Mouse (Mus musculus): Measurements from ENCODE around the gene Snrnp200.
"Not testable (repeated sequence)": the region's sequence is repeated elsewhere in the genome, so short reads cannot be mapped to it uniquely, and the experiment has no call there.

Snrnp200 gene

DNA sequence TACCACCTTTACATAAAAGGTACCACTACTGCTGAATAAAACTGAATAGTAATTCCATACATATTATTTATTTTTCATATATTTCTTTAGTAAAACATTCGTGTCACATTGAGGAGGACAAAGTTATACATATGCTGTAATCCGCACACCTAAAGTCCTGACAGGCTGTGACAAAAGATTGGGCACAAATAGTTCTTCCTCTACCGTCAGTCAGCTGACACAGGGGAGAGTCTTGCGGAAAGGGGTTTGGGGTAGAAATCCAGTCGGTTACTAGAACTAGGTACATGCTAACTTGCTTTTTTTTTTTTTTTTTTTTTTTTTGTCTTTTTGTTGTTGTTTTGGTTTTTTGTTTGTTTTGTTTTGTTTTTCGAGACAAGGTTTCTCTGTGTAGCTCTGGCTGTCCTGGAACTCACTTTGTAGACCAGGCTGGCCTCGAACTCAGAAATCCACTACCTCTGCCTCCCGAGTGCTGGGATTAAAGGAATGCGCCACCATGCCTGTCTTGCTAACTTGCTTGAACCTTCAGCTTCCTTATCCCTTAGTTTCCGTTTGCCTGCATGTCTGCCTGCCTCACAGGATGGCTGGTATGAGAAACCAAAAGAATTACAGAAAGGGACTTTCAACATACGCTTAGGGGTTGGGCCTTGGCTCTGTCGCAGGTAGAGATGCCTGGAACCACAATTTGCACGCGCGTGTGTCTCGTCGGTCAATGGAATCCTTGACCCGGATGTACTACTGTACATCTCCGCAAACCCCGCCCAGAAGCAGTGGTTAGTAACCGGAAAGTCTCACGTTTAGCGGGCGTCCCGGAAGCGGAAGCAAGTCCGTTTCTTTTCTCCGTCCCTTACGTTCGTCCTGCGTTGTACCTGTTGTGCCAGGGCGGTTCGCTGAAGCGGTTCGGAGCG lies at the start of gene Snrnp200, which contains the start of gene 1810024B03Rik:
Gene Snrnp200 (plus strand): TSS at position 840 of the 905 bp plus-strand sequence.
Gene 1810024B03Rik (minus strand): TSS at position 734 of the 905 bp plus-strand sequence.
- DNase-seq: peak; percentile 97

DNA sequence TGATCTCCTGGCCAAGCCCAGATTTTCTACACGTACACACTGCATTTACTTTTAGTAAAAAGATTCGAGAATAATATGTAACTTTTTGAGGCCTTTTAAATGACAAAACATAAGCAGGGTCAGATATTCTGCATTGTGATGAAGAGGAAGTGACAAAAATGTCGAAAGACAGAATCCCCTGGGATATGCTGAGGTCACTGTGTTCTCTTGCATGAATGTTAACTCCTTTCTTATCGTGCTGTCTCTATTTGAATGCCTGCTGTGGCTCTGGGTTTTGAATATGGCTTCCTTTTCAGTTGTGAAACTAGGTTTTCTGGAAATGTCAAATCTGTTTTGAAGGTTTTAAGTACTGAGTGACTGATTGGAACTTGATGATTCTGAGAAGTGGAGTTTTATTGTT lies 42.5 kb upstream of the Snrnp200 start:
- DNase-seq: no peak

GRCm38 (mm10) chr2:127166261-127166660 lies 41.9 kb upstream of the Snrnp200 start:
- peak; percentile 59 for DNase-seq

DNA sequence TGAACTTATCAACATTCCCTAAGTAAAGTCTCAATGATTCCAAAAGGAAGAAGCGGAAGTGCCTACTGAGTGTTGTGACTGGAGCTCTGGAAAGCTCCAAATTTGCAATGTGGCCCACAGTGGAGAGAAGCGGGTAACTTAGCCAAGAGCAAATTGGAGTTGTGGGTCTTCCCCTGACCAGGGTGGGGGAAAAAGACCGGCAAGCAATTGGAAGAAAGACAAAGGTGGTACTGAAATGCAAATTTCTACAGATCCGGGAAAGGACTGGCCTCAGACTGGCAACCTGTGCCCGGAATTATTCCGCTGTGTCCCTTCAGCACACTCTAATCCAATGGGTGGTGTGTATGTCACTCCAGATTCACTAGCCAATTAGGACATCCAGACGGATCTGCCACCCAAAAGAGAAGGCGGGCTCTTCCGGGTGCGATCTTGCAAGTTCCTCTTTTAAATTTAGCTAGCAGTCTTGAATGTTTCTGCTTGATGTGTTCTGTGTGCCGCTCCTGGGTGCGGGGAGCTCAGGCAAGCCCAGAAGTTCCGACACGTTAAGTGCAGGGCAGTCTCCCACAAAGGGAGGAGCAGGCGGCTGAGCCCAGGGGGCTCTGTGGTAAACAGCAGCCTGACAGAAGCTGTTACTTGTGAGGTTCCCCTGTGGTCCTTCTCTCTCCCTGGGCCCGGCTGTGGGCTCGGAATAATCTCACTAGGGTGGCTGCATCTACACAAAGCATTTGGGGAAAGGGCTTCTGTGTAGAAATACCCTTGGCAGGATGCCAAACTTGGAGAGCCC lies 25.4 kb upstream of the Snrnp200 start:
- DNase-seq: peak; percentile 89

GRCm38 (mm10) chr2:127189574-127189973 lies 18.6 kb upstream of the Snrnp200 start:
- no peak for DNase-seq

GRCm38 (mm10) chr2:127204932-127205331 lies 3.3 kb upstream of the Snrnp200 start:
- peak; percentile 72 for DNase-seq

- not testable (repeated sequence) for DNase-seq
Observed at GRCm38 (mm10) chr2:127205936-127206335, 2.2 kb upstream of the Snrnp200 start.

- DNase-seq: no peak
Observed at GRCm38 (mm10) chr2:127206916-127207315, 1.3 kb upstream of the Snrnp200 start.

DNA sequence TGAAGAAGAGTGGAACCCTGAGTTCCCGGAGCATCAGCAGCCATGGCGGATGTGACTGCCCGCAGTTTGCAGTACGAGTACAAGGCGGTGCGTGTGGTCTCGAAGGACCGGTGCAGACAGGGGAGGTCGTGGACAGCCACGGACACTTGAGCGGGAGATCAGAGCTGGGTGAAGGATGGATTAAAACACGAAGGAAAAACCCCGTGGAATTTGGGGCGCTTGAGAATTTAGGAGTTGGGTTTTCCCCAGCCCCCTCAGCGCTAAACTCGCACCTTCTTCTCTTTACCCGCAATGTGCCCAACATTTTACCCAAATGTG lies 225 bp downstream of the Snrnp200 start:
- DNase-seq: no peak

GRCm38 (mm10) chr2:127210701-127211100 lies 2.5 kb downstream of the Snrnp200 start:
- no peak for DNase-seq

- no peak for DNase-seq
Observed at GRCm38 (mm10) chr2:127217746-127218145, 9.6 kb downstream of the Snrnp200 start.

DNA sequence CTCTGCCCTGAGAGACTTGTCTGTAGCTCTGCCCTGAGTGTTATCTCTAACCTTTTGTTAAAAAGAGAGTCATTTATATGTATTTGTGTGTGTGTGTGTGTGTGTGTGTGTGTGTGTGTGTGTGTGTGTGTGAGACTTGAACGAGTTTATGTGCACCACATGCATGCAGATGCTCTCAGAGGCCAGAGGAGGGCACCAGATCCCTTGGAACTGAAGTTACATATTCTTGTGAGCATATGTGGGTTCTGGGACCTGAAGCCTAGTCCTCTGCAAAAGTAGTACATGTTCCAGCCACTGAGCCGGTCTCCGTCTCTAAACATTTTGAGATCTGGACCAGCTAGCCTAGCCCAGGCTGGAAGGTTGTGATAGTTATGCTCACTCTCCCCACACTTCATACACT lies 17.1 kb downstream of the Snrnp200 start:
- no peak for DNase-seq

- peak; percentile 8 for DNase-seq
Observed at GRCm38 (mm10) chr2:127237897-127238610, 29.9 kb downstream of the Snrnp200 start.

DNA sequence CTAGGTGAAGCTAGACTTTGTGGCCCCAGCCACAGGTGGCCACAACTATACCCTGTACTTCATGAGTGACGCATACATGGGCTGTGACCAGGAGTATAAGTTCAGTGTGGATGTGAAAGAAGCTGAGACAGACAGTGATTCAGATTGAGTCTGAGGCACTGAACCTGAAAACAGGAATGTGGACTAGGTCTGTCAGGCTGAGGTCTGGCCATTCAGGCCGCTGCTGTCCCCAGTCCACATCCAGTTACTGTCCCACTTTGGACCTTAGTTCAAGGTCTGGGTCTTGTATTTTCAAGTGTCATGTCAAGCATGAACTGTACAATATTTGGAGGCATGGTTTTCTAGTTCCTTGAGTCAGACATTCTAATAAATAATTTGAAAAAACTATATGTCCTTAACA lies 31.9 kb downstream of the Snrnp200 start:
- DNase-seq: no peak

DNA sequence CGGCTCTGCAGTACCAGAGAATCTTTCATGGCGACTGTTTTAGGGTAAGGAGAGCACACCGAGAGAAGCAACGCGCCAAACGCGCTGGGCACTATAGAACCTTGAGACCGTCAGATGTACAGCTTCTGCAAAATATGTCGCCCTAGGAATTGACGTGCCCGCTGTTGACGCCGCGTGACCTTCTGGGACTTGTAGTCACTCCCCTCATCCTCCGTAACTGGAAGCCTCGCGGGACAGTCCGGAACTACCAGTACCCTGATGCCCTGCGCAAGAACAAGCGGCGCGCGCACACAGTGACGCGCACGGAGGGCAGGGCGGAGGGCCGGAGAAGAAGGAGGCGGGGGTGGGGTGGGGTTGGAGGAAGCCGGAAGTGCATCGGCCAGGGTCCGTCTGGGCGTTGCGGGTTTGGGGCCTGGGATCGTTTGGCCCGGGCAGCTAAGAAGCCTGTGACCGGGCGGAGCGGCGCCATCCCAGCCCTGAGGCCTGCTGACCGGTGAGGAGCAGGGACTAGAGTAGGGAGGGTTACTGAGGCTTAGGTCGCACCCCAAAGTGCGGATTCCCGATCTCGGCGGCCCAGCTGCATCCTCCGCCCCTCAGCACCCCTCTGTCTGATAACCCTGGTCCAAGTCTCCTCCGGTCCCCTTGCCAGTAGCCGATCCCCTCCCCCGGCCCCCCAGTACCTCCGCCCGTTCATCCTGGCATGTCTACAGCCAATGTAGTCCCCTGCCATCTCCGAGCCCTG lies 39.6 kb downstream of the Snrnp200 start, which contains the start of the genes Ciao1 and Tmem127:
Gene Ciao1 (minus strand): TSS at position 225 of the 742 bp plus-strand sequence.
Gene Tmem127 (plus strand): TSS at position 317 of the 742 bp plus-strand sequence.
- peak; percentile 99 for DNase-seq

GRCm38 (mm10) chr2:127248334-127249004 lies 40.3 kb downstream of the Snrnp200 start:
- peak; percentile 59 for DNase-seq

DNA sequence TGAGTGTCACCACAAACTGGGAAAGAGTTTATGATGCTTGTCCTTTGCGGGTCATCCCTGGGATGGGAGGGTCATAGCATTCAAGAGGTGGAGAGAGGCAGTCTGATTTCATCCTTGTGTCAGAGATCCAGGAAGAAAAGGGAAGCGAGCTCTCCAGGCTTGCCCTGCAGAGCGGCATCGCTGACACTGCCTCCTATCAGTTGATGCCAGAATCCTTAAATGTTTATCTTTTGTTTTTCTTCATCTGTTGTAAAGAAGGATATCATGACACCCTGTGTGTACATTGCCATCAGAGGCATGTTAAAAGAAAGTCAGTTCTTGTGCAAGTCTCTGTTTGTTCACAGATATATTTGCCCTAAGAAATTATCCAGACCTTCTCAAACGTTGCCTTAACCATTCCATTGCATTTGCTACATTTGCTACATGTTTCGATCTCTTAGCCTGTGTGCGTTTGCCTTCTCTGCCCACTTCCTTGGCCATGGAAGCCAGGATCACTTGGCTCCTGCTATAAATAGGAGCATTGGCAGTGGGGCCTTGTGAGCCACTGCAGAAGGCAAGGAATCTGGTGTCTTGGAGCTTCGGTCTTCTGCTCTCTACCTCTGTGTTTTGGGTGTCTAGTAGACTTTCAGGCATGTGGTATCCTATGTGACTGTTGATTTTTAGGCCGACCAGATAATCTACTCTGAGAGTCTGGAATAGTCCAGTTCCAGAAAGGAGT lies 42.3 kb downstream of the Snrnp200 start:
- DNase-seq: no peak

DNA sequence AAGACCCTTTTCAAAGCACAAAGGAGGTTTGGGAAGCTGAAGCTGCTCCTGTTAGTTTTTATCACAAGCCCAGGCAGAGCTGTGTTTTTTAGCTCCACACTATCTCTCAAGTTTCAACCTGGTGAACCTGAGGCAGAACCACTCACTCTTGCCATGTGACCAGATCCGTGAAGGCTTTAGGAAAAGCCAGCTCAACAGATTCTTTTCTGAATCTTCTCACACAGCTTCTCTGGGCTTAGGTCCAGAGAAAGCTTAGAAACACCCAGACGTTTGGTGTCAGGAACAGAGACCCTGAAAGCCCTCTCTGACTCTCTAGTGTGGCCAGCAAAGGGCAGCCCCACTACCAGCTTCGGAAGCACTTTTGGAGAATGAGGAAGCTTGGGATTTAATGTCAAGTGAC lies 43.3 kb downstream of the Snrnp200 start:
- no peak for DNase-seq

DNA sequence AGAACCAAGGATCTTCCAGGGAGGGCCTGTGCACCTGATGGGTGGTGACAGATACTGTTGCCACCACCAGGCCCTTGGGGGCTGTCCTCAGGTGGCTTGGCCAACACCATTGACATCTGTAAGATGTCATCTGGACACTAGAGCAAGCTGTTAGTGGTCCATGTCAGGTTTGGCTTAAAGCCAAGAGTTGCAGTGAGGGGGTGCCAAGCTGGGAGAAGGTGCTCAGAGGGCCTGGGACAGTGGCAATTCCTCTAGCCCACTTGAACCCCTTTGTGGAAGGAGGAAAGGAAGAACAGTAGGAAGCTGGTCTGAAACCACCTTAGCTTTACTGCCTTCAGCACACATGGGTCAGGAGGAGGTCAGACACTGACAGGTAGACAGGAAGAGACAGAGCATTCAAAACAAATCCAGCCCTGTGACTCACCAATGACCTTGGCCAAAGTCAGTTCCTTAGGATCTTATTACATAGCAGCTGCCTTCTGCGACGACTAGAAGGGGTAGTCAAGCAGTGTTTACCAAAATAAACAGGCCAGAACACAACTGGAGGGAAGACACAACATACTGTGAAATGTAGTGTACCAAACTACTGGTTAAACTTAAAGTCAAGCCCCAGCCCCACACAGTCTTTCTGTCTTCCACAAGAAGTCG lies 43.8 kb downstream of the Snrnp200 start:
- DNase-seq: peak; percentile 18

DNA sequence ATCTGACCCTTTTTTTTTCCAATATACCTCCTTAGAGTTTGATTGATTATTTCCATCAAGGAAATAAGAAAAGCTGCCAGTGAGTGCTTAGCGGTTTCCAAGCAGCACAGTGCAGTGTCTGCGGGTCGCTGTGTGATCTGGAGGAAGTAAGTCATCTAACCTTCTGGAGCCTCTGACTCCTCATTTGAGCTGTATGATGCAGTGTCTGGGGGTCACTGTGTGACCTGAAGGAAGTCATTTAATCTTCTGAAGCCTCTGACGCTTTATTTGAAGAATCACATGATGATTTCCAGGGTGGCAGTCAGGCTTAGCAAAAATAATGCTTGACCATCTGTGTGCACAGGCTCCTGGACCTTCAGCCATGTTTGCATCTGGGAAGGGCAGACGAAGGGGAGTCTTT lies 44.6 kb downstream of the Snrnp200 start:
- no peak for DNase-seq
